Mouse (Mus musculus): ENCODE measurements around the gene Pglyrp2. TPM values are rescaled to one million over a fixed set of nuclear protein-coding genes. Genes with fewer than 3 reads are reported as not detected.
A peak's percentile ranks its signal among the peaks of the same experiment; 100 is the strongest.

Pglyrp2 gene
- polyA plus RNA-seq, 1 experiment from 2014 or later: not detected

- Histone ChIP-seq H3K27ac (ENCODE audit: low read depth, low read length) (peak within 1 kb of the TSS; percentile 72; the same call in 1 of the 2 replicates), H3K27me3 (replicated peaks; ENCODE audit: control insufficient read depth, insufficient read depth, low read length) (peaks cover 31% of the 10 kb centered on the region), H3K4me1 (ENCODE audit: control insufficient read depth, insufficient read depth, low read length) (0 out of 2 replicates have a peak, but pooled peaks cover 3% of the 10 kb centered on the region), H3K4me3 (ENCODE audit: low read depth, low read length) (peak within 1 kb of the TSS; percentile 76), H3K9me3 (replicated peaks; ENCODE audit: control insufficient read depth, low read length) (no peaks in the 10 kb centered on the region), H3K9ac (ENCODE audit: low read length) (peak within 1 kb of the TSS; percentile 86), H3K4me2 (ENCODE audit: low read length) (peak within 1 kb of the TSS; percentile 85), H3K36me3 (ENCODE audit: control insufficient read depth, insufficient read depth, low read length) (peaks cover 18% of the 10 kb centered on the region)
- ATAC-seq: peak; percentile 91
- WGBS: 1% methylated on average over 28 of the region's 44 CpGs
- DNase-seq (ENCODE audit: low spot score): peak; percentile 96
Measured at GRCm38 (mm10) chr17:32389101-32389659, 34.8 kb downstream of the Pglyrp2 start, which contains the start of gene Wiz. Wiz (minus strand) TSS chr17:32389439.

- H3K27me3 ChIP-seq (replicated peaks; ENCODE audit: control insufficient read depth, insufficient read depth, low read length): peaks cover 25% of the 10 kb centered on the region
- H3K9me3 ChIP-seq (replicated peaks; ENCODE audit: control insufficient read depth, low read length): no peaks in the 10 kb centered on the region
- H3K4me3 ChIP-seq (ENCODE audit: low read depth, low read length): peak overlapping the region; percentile 76
- DNase-seq (ENCODE audit: low spot score) (peak; percentile 16), ATAC-seq (peak; percentile 61)
- peak overlapping the region; percentile 72; the same call in 1 of the 2 replicates for H3K27ac ChIP-seq (ENCODE audit: low read depth, low read length)
- H3K4me1 ChIP-seq (ENCODE audit: control insufficient read depth, insufficient read depth, low read length): 0 out of 2 replicates have a peak, but pooled peaks cover 3% of the 10 kb centered on the region
- H3K4me2 ChIP-seq (ENCODE audit: low read length): peak overlapping the region; percentile 85
- WGBS: under 1% methylated on average over 27 of the region's 39 CpGs
- peak overlapping the region; percentile 86 for H3K9ac ChIP-seq (ENCODE audit: low read length)
- peaks cover 24% of the 10 kb centered on the region for H3K36me3 ChIP-seq (ENCODE audit: control insufficient read depth, insufficient read depth, low read length)
Measured at GRCm38 (mm10) chr17:32388370-32389100, 35.4 kb downstream of the Pglyrp2 start.

GRCm38 (mm10) chr17:32387986-32388369, 36.0 kb downstream of the Pglyrp2 start:
- H3K27ac ChIP-seq (ENCODE audit: low read depth, low read length): no peak overlapping the region
- WGBS: 41% methylated on average over 7 of the region's 7 CpGs
- no peak for ATAC-seq

GRCm38 (mm10) chr17:32386659-32387432, 37.1 kb downstream of the Pglyrp2 start:
- H3K9me3 ChIP-seq (replicated peaks; ENCODE audit: control insufficient read depth, low read length): no peaks in the 10 kb centered on the region
- WGBS: 69% methylated on average over 9 of the region's 9 CpGs
- H3K27me3 ChIP-seq (replicated peaks; ENCODE audit: control insufficient read depth, insufficient read depth, low read length): peaks cover 10% of the 10 kb centered on the region
- H3K9ac ChIP-seq (ENCODE audit: low read length): no peak overlapping the region
- peak; percentile 37 for DNase-seq (ENCODE audit: low spot score)
- H3K36me3 ChIP-seq (ENCODE audit: control insufficient read depth, insufficient read depth, low read length): peaks cover 32% of the 10 kb centered on the region
- H3K4me1 ChIP-seq (ENCODE audit: control insufficient read depth, insufficient read depth, low read length): 0 out of 2 replicates have a peak, but pooled peaks cover 3% of the 10 kb centered on the region
- no peak for ATAC-seq
- no peak overlapping the region for H3K4me3 ChIP-seq (ENCODE audit: low read depth, low read length)
- no peak overlapping the region for H3K27ac ChIP-seq (ENCODE audit: low read depth, low read length)
- H3K4me2 ChIP-seq (ENCODE audit: low read length): no peak overlapping the region

More at GRCm38 (mm10) chr17:32387986-32388369, 36.0 kb downstream of the Pglyrp2 start:
- Histone ChIP-seq H3K27me3 (replicated peaks; ENCODE audit: control insufficient read depth, insufficient read depth, low read length) (peaks cover 22% of the 10 kb centered on the region), H3K4me3 (ENCODE audit: low read depth, low read length) (peak overlapping the region; percentile 76), H3K4me2 (ENCODE audit: low read length) (peak overlapping the region; percentile 85), H3K36me3 (ENCODE audit: control insufficient read depth, insufficient read depth, low read length) (peaks cover 30% of the 10 kb centered on the region), H3K4me1 (ENCODE audit: control insufficient read depth, insufficient read depth, low read length) (0 out of 2 replicates have a peak, but pooled peaks cover 3% of the 10 kb centered on the region), H3K9me3 (replicated peaks; ENCODE audit: control insufficient read depth, low read length) (no peaks in the 10 kb centered on the region), H3K9ac (ENCODE audit: low read length) (peak overlapping the region; percentile 86)
- DNase-seq (ENCODE audit: low spot score): no peak

GRCm38 (mm10) chr17:32383661-32384060, 40.3 kb downstream of the Pglyrp2 start:
- Histone ChIP-seq H3K27ac (ENCODE audit: low read depth, low read length) (no peak overlapping the region), H3K36me3 (ENCODE audit: control insufficient read depth, insufficient read depth, low read length) (peaks cover 44% of the 10 kb centered on the region), H3K9ac (ENCODE audit: low read length) (no peak overlapping the region), H3K4me1 (ENCODE audit: control insufficient read depth, insufficient read depth, low read length) (0 out of 2 replicates have a peak, but pooled peaks cover 3% of the 10 kb centered on the region), H3K4me2 (ENCODE audit: low read length) (no peak overlapping the region), H3K4me3 (ENCODE audit: low read depth, low read length) (no peak overlapping the region), H3K27me3 (replicated peaks; ENCODE audit: control insufficient read depth, insufficient read depth, low read length) (no peaks in the 10 kb centered on the region), H3K9me3 (replicated peaks; ENCODE audit: control insufficient read depth, low read length) (no peaks in the 10 kb centered on the region)
- 84% methylated on average over 5 of the region's 5 CpGs for WGBS
- DNase-seq (ENCODE audit: low spot score): no peak
- ATAC-seq: no peak

- ATAC-seq (peak; percentile 18; the same call in 1 of the 2 replicates), DNase-seq (ENCODE audit: low spot score) (peak; percentile 52)
- Histone ChIP-seq H3K27ac (ENCODE audit: low read depth, low read length) (no peak overlapping the region), H3K9ac (ENCODE audit: low read length) (no peak overlapping the region), H3K4me1 (ENCODE audit: control insufficient read depth, insufficient read depth, low read length) (no peaks in the 10 kb centered on the region), H3K4me3 (ENCODE audit: low read depth, low read length) (no peak overlapping the region), H3K4me2 (ENCODE audit: low read length) (no peak overlapping the region), H3K27me3 (replicated peaks; ENCODE audit: control insufficient read depth, insufficient read depth, low read length) (no peaks in the 10 kb centered on the region), H3K36me3 (ENCODE audit: control insufficient read depth, insufficient read depth, low read length) (peaks cover 55% of the 10 kb centered on the region), H3K9me3 (replicated peaks; ENCODE audit: control insufficient read depth, low read length) (no peaks in the 10 kb centered on the region)
- 73% methylated on average over 7 of the region's 7 CpGs for WGBS
Measured at GRCm38 (mm10) chr17:32382576-32382975, 41.4 kb downstream of the Pglyrp2 start.

- Histone ChIP-seq H3K4me1 (ENCODE audit: control insufficient read depth, insufficient read depth, low read length) (no peaks in the 10 kb centered on the region), H3K27ac (ENCODE audit: low read depth, low read length) (no peak overlapping the region), H3K27me3 (replicated peaks; ENCODE audit: control insufficient read depth, insufficient read depth, low read length) (no peaks in the 10 kb centered on the region), H3K4me2 (ENCODE audit: low read length) (no peak overlapping the region), H3K9me3 (replicated peaks; ENCODE audit: control insufficient read depth, low read length) (no peaks in the 10 kb centered on the region), H3K4me3 (ENCODE audit: low read depth, low read length) (no peak overlapping the region), H3K9ac (ENCODE audit: low read length) (no peak overlapping the region), H3K36me3 (ENCODE audit: control insufficient read depth, insufficient read depth, low read length) (peaks cover 46% of the 10 kb centered on the region)
- no peak for ATAC-seq
- DNase-seq (ENCODE audit: low spot score): no peak
- 71% methylated on average over 2 of the region's 2 CpGs for WGBS
Measured at GRCm38 (mm10) chr17:32378786-32379185, 45.2 kb downstream of the Pglyrp2 start.

GRCm38 (mm10) chr17:32377137-32377536, 46.8 kb downstream of the Pglyrp2 start:
- WGBS: 88% methylated on average over 9 of the region's 9 CpGs
- H3K9me3 ChIP-seq (replicated peaks; ENCODE audit: control insufficient read depth, low read length): no peaks in the 10 kb centered on the region
- H3K27me3 ChIP-seq (replicated peaks; ENCODE audit: control insufficient read depth, insufficient read depth, low read length): no peaks in the 10 kb centered on the region
- H3K4me3 ChIP-seq (ENCODE audit: low read depth, low read length): no peak overlapping the region
- no peak overlapping the region for H3K9ac ChIP-seq (ENCODE audit: low read length)
- H3K4me2 ChIP-seq (ENCODE audit: low read length): no peak overlapping the region
- no peak overlapping the region for H3K27ac ChIP-seq (ENCODE audit: low read depth, low read length)
- DNase-seq (ENCODE audit: low spot score) (no peak), ATAC-seq (no peak)
- H3K4me1 ChIP-seq (ENCODE audit: control insufficient read depth, insufficient read depth, low read length): no peaks in the 10 kb centered on the region
- peaks cover 36% of the 10 kb centered on the region for H3K36me3 ChIP-seq (ENCODE audit: control insufficient read depth, insufficient read depth, low read length)
